Mouse (Mus musculus) kidney, postnatal 0 days (tissue): ENCODE measurements around the gene Pipox. TPM values are rescaled to one million over a fixed set of nuclear protein-coding genes. Genes with fewer than 3 reads are reported as not detected.

Experiments used
- ATAC-seq: fragments of 200-750 bp; cut with Nextera tagmentation; replicated peaks from 2 replicates; pipeline ENCODE4 v1.8.0; 2017; ENCODE audit warnings: low read depth, moderate number of reproducible peaks, moderate TSS enrichment, moderate library complexity; ENCODE audit not compliant: low FRiP score
- DNase-seq: peaks from one replicate; pipeline ENCODE4 v3.0.0-alpha.2; 2016; ENCODE audit warnings: low spot score
- H3K27ac ChIP-seq: fragments of 300-500 bp; sonication (generic); 2 replicates; pipeline ENCODE4 v1.5.1; 2014; ENCODE audit warnings: mild to moderate bottlenecking
- H3K27me3 ChIP-seq: fragments of 300-500 bp; sonication (generic); 2 replicates; pipeline ENCODE4 v1.6.1; 2014; ENCODE audit warnings: low read length, mixed read lengths; ENCODE audit not compliant: insufficient read depth
- H3K36me3 ChIP-seq: fragments of 300-500 bp; sonication (generic); 2 replicates; pipeline ENCODE4 v1.6.1; 2014; ENCODE audit warnings: low read length, mixed read lengths; ENCODE audit not compliant: insufficient read depth
- H3K4me1 ChIP-seq: fragments of 300-500 bp; sonication (generic); replicated peaks from 2 replicates; pipeline ENCODE4 v1.6.1; 2014; ENCODE audit warnings: antibody characterized with exemption, low read length, mixed read lengths; ENCODE audit not compliant: insufficient read depth
- H3K4me2 ChIP-seq: fragments of 300-500 bp; sonication (generic); 2 replicates; pipeline ENCODE4 v1.6.1; 2014; ENCODE audit warnings: mild to moderate bottlenecking, low read length, moderate library complexity, mixed read lengths
- H3K4me3 ChIP-seq: fragments of 300-500 bp; sonication (generic); replicated peaks from 2 replicates; pipeline ENCODE4 v1.5.1; 2014; ENCODE audit warnings: low read depth, low read length
- H3K9ac ChIP-seq: fragments of 300-500 bp; sonication (generic); 2 replicates; pipeline ENCODE4 v1.6.1; 2014; ENCODE audit warnings: low read depth, low read length
- H3K9me3 ChIP-seq: fragments of 300-500 bp; sonication (generic); replicated peaks from 2 replicates; pipeline ENCODE4 v1.6.1; 2016; ENCODE audit warnings: low read length, inconsistent platforms, mixed read lengths
- CTCF ChIP-seq: IDR thresholded peaks from 2 replicates; pipeline ENCODE4 v1.5.1; 2016; ENCODE audit warnings: antibody characterized with exemption, low read depth, mild to moderate bottlenecking, moderate library complexity
- WGBS: fragments of 180-500 bp; shearing (Covaris S2); extraction: QIAGEN DNeasy Blood & Tissue Kit; methylation state at CpG from one replicate; pipeline ENCODE4 v1.1.7; 2014; 5-methylcytosine and 5-hydroxymethylcytosine counted together
- polyA plus RNA-seq: library from polyadenylated mRNA; unstranded; fragments of >200 nt; fragmentation: Nextera tagmentation; extraction: Ambion mirVana; gene quantifications from 2 replicates; pipeline ENCODE4 v1.2.1, GENCODE M21; 2015

Pipox gene
- polyA plus RNA-seq, 1 experiment from 2014 or later: 20.9 TPM

- no peak for ATAC-seq
- Histone ChIP-seq H3K9me3 (no peaks in the 10 kb centered on the region), H3K9ac (no peak overlapping the region), H3K27ac (no peak overlapping the region), H3K4me2 (no peak overlapping the region), H3K27me3 (no peaks in the 10 kb centered on the region), H3K4me1 (peaks cover 9% of the 10 kb centered on the region), H3K4me3 (no peak overlapping the region), H3K36me3 (no peaks in the 10 kb centered on the region)
- TF ChIP-seq CTCF: no peak
- WGBS: 80% methylated on average over 5 of the region's 5 CpGs
- no peak for DNase-seq
Measured at GRCm38 (mm10) chr11:77888846-77889245, 5.0 kb downstream of the Pipox start.

GRCm38 (mm10) chr11:77887373-77887960 is 6.4 kb downstream of the Pipox start:
- ATAC-seq (no peak), DNase-seq (no peak)
- WGBS: 45% methylated on average over 17 of the region's 17 CpGs
- no peak overlapping the region for H3K9ac ChIP-seq
- H3K4me3 ChIP-seq: no peak overlapping the region
- H3K36me3 ChIP-seq: no peaks in the 10 kb centered on the region
- H3K27me3 ChIP-seq: no peaks in the 10 kb centered on the region
- no peak overlapping the region for H3K4me2 ChIP-seq
- H3K27ac ChIP-seq: no peak overlapping the region
- no peaks in the 10 kb centered on the region for H3K9me3 ChIP-seq
- H3K4me1 ChIP-seq: peaks cover 4% of the 10 kb centered on the region; the same call in 1 of the 2 replicates
- no peak for TF ChIP-seq CTCF

- WGBS: 45% methylated on average over 8 of the region's 8 CpGs
- Histone ChIP-seq H3K27ac (0 out of 2 replicates have a peak overlapping the region, but pooled peaks have one; percentile 19), H3K4me1 (no peaks in the 10 kb centered on the region), H3K36me3 (no peaks in the 10 kb centered on the region), H3K27me3 (no peaks in the 10 kb centered on the region), H3K9me3 (no peaks in the 10 kb centered on the region), H3K4me3 (no peak overlapping the region), H3K9ac (no peak overlapping the region), H3K4me2 (no peak overlapping the region)
- TF ChIP-seq CTCF: no peak
- DNase-seq (no peak), ATAC-seq (no peak)
Measured at GRCm38 (mm10) chr11:77885246-77885575, 8.7 kb downstream of the Pipox start.

- peak overlapping the region; percentile 19; the same call in 1 of the 2 replicates for H3K27ac ChIP-seq
- no peak for ATAC-seq
- WGBS: 40% methylated on average over 10 of the region's 10 CpGs
Measured at GRCm38 (mm10) chr11:77884524-77885245, 9.2 kb downstream of the Pipox start.

GRCm38 (mm10) chr11:77876760-77877148 is 17.1 kb downstream of the Pipox start:
- Histone ChIP-seq H3K36me3 (no peaks in the 10 kb centered on the region), H3K27me3 (no peaks in the 10 kb centered on the region), H3K27ac (no peak overlapping the region), H3K9me3 (no peaks in the 10 kb centered on the region), H3K4me2 (no peak overlapping the region), H3K9ac (no peak overlapping the region), H3K4me3 (no peak overlapping the region), H3K4me1 (peaks cover 14% of the 10 kb centered on the region; the same call in 1 of the 2 replicates)
- 52% methylated on average over 11 of the region's 11 CpGs for WGBS
- ATAC-seq (no peak), DNase-seq (no peak)
- no peak for TF ChIP-seq CTCF

More at GRCm38 (mm10) chr11:77884524-77885245, 9.2 kb downstream of the Pipox start:
- no peak overlapping the region for H3K4me3 ChIP-seq
- DNase-seq: no peak
- no peaks in the 10 kb centered on the region for H3K4me1 ChIP-seq
- no peaks in the 10 kb centered on the region for H3K36me3 ChIP-seq
- H3K9ac ChIP-seq: no peak overlapping the region
- H3K4me2 ChIP-seq: no peak overlapping the region
- H3K9me3 ChIP-seq: no peaks in the 10 kb centered on the region
- no peaks in the 10 kb centered on the region for H3K27me3 ChIP-seq
- TF ChIP-seq CTCF: no peak

- no peaks in the 10 kb centered on the region for H3K9me3 ChIP-seq
- no peak overlapping the region for H3K4me3 ChIP-seq
- DNase-seq (no peak), ATAC-seq (no peak)
- H3K4me2 ChIP-seq: no peak overlapping the region
- peaks cover 14% of the 10 kb centered on the region; the same call in 1 of the 2 replicates for H3K4me1 ChIP-seq
- no peak overlapping the region for H3K27ac ChIP-seq
- H3K27me3 ChIP-seq: no peaks in the 10 kb centered on the region
- 63% methylated on average over 26 of the region's 26 CpGs for WGBS
- TF ChIP-seq CTCF: no peak
- no peaks in the 10 kb centered on the region for H3K36me3 ChIP-seq
- H3K9ac ChIP-seq: no peak overlapping the region
Measured at GRCm38 (mm10) chr11:77875847-77876759, 17.8 kb downstream of the Pipox start.
